Mouse (Mus musculus) MEL-GATA-1-ER (cell line): ENCODE measurements around the gene Prkci.
A peak's percentile ranks its signal among the peaks of the same experiment; 100 is the strongest.

Source experiments
- DNase-seq: peaks from one replicate; pipeline ENCODE4 v3.0.0-alpha.2; 2012; ENCODE audit warnings: low read depth; ENCODE audit errors: extremely low read depth

Prkci gene

DNA sequence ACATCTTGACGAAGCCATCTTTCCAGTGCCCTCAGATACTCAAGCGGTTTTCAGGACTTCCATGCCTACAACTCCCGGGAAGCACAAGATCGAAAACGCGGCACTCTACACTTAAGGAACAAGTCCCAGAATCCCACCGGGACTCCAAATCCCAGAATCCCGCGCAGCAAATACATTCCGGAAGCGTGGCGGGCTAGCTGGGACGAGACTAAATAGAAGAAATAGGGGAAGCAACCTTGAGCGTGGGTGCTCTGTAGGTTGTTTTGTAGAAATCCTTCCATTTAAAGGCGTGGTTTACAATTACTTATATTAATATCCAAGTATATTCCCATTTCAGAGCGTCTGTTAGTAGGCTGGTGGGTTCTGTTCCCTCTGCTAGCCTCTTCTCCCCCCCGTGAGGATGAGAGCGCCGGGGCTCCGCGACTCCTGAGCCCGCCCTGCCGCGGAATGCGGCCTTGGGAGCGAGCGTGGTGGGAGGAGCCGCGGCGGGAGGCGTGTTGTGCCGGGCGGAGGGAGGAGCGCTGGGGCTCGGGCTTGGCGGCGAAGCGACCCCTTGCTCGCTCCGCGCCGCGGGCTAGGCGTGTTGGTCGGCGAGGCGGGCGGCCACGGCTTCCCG, at the start of gene Prkci:
TSS of gene Prkci (plus strand) at position 465 of the 616 bp plus-strand sequence.
- DNase-seq, result peak; percentile 83

GRCm38 (mm10) chr3:30951652-30952051, 43.9 kb upstream of the Prkci start:
- no peak for DNase-seq

GRCm38 (mm10) chr3:30952273-30953070, 43.1 kb upstream of the Prkci start:
- no peak for DNase-seq

DNA sequence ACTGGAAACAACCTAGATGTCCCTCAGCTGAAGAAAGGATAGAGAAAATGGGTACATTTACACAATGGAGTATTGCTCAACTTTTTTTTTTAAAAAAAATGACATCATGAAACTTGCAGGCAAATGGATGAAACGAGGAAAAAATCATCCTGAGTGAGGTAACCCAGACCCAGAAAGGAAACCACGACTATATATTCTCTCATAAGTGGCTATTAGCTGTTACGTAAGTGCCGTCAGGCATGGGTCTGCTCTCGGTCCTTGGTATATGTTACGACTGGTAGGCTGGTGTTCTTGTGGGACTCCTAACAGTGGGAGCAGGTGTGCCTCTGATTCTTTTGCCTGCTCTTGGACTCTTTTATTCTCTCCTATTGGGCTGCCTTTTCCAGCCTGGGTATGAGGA, 39.2 kb upstream of the Prkci start:
- no peak for DNase-seq

DNA sequence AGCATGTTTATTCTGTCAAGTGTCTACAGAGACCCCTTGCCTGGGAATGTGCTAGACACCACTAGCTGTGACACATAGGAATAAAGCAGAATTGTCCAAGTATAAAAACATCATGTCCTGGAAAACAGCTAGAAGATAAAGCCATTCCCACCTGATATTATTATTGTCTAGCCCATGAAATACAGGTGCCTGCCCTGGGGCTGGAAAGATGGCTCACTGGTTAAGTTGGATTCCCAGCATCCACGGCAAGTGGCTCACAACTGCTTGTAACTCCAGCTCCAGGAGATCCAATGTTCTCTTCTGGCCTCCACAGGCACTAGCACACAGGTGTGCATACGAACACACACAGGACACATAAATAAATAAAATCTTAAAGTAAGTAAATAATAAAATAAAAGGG, 36.8 kb upstream of the Prkci start:
- no peak for DNase-seq

DNA sequence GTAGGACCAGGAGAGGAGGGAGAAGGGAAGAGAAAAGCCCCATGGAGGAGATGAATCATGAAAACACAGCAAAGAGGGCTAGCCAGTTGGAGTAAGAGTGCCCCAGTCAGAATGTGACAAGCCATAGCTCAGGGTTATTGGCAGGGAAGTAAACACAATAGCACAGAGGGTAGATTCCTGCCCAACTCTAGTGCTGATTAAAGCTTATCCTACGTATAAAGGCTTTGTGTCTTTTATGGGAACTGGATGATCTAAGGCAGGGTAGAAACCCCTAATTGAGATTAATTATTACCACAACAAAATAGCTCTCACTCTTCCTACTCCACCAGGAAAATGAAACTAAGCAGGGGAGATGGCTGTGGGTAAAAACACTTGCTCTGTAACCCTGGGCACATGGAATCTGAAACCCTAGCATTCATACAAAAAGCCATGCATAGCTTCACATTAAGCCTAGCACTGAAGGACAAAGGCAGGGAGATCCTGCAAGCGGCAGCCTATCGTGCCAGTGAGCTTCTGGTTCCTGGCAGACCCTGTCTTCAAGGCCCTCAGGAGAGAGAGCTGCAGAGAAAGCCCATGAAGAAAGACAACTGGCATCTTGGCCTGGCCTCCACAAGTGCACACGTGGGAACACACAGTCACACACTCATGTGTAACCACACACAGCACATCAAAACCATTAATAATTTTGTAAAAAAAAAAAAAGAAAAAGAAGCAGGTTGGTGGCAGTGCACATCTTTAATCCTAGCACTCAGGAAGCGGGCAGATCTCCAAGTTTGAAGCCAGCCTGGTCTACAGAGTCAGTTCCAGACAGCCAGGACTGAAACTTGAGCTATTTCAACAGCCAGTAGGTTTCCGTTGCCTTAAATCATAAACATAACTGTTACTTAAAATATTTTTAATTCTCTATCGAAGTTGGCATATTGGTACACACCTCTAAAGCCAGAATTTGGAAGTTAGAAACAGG, 35.4 kb upstream of the Prkci start:
- no peak for DNase-seq

- DNase-seq, result no peak
These were observed 32.4 kb upstream of the Prkci start for GRCm38 (mm10) chr3:30963100-30963499.

DNA sequence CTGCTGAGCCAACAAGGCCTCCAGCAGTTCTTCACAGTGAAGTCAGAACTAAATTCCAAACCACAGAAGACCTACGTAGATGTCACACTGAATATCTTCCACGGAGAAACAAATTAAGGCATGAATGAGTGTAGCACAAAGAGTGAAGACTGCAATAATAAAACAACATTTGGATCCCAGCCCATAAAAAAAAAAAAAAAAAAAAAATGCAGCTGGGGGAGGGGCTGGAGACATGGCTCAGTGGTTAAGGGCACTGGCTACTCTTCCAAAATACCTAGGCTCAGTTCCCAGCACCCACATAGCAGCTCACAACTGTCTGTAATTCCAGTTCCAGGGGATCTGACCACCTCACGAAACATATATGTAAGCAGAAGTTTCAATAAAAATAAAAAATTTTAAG, 31.3 kb upstream of the Prkci start:
- no peak for DNase-seq

DNA sequence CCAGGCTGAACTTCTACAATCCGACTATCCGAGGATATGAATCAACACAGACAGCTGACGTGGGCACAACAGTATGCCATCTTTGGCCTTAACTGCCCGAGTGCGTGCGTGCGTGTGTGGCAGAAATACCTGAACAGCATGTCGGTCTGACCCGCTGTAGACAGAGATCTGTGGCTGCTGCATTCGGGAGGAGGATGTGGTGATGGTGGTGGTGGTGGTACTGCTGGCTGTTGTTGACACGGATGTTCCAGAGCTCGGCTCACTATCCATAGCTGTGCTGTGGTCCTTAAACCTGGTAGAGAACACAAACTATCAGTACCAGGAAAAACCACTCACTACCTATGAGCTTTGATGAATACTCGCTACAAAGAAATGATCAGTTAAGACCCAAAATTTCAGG, 29.9 kb upstream of the Prkci start:
- DNase-seq, result no peak

DNA sequence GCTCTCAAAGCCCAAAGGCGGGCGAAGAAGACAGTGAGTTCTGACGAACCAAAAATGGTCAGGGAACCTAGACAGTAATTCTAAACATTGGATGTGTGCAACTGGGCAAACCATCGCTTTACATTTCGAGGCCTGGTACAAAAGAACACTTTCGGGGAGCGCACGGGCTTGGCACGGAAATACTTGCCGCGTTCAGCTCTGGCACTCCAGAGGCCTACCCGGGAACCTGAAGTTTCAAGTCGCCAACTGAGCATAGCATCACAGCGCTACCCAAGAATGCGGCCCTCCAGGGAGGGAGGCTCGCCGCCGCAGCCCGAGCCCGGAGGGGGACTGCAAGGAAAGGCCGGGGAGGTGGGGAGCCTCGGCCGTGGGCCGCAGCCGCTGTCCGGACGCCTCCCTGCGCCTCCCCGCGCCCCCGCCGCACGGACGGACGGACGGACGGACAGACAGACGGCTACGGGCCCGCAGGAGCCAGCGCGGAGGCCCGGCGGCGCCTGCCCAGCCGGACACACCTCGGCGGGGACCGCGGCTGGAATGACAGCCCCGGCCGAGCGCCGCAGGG, 26.9 kb upstream of the Prkci start:
- peak; percentile 45 for DNase-seq

DNA sequence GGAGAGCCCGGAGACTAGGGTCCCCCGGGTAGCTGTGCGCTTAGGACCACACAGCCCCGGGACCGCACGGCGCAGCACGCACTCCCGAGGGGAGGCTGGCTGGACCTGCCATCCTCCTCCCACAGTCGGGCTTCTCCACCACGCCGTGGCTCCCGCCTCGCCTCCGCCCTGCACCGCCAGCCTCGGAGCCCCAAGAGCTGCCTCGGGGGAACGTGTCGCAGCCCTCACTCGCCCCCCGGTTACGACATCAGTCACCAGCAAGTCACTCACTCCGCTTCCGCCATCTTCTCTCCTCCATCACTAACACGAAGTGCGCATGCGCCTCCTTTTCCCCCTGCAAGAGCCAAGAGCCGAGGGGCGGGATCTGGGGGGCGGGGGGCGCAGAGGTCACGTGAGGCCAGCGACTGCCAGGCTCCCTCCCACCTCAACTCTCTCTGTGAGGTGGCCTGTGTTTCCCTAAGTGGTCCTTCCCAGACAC, 26.4 kb upstream of the Prkci start, which contains the start of gene Phc3:
TSS of gene Phc3 (minus strand) at position 312 of the 478 bp plus-strand sequence.
- peak; percentile 89 for DNase-seq

GRCm38 (mm10) chr3:30975102-30975754, 20.3 kb upstream of the Prkci start:
- peak; percentile 51 for DNase-seq

DNA sequence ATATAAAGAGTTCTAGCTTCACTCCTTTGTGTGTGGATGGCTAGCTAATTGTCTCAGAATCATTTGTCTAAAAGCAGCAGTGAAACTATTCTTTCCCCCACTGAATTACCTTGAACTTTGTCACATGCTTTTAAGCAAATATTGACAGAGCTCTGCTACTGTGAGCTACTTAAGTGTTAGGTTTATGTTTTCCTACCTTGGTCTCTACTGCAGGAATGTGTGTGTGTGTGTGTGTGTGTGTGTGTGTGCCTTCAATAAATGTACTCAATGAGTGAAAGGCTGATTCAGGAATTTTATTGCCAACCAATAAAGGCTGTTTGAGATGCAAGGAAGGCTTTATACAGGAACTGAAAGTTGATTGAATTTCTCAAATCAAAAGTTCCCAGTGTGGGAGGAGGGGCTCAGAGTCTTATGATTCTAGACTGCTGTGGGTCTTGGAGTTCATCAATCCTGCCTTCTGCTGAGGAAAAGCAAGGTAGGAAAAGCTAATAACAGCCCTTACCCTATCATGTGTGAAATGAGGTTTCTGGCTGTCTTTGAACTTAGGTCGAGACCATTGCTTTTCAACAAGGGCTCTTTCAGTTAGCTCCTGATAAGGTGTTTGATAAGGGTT, 18.4 kb upstream of the Prkci start:
- DNase-seq, result no peak

- no peak for DNase-seq
These were observed 13.7 kb upstream of the Prkci start for GRCm38 (mm10) chr3:30981616-30982380.

DNA sequence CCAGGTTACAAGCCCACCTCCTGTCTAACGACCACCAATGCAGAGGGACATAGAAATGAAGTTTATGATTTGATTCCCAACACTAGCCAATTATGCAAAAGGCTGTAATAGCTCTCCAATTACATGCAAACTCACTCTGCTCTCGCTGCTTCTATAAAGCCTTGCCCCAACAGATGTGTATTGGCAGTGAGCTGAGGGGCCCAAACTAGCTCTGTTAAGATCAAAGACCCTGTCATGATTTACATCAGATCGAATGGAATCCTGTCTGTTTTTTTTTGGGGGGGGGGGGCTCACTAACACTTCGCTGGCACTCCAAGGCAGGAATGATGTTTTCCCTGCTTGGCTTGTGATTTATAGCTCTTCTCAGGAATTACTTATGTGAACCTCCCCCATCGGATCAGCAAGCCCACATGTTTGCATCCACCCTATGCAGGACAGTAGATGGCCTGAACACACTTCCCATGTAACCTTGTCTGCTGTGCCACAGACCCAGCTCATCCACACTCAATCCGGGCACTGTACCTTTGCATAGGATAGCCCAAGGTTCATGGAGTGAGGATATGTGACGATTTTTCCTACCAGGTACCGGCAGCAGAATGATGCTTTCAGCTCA, 12.5 kb upstream of the Prkci start:
- DNase-seq, result no peak

DNA sequence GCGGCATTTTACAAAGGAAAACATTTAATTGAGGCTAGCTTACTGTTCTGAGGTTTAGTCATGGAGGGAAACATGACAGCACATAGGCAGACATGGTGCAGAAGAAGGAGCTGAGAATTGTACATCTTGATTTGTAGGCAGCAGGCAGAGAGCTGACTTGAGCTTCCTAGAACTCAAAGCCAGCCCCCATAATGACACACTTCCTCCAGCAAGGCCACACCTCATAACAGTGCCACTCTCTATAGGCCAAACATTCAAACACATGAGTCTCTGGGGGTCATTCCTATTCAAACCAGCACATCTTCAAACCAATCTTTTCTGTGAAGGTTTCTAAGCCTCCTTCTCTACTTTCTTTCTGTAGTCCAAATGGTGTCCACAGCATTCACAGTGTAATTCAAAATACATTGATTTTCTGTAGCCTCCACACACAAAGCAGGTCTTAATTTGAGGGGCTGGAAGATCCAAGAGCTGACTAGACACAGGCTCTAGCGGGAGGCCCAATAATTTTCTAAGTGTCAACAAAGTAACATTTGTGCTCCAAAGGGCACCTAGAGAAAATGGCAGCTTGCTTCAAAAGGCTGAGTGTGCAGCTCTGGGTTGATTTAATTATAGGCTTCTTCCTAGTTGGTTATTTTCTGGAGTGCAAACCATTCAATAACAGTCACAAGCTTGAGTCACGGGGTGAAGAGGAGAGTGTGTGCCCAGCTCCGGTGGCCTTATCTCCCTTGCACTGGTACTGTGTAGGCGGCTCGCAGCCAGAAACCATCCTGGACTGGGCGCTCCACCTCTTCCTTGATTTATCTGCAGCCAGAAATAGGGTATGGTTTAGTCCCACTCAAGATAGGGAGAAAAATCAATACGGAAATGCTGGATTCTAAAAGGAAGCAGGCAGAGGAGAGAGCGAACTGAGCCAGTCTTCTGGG, 7.9 kb upstream of the Prkci start:
- peak; percentile 63 for DNase-seq

- DNase-seq, result no peak
These were observed 3.4 kb upstream of the Prkci start for GRCm38 (mm10) chr3:30992161-30992560.

DNA sequence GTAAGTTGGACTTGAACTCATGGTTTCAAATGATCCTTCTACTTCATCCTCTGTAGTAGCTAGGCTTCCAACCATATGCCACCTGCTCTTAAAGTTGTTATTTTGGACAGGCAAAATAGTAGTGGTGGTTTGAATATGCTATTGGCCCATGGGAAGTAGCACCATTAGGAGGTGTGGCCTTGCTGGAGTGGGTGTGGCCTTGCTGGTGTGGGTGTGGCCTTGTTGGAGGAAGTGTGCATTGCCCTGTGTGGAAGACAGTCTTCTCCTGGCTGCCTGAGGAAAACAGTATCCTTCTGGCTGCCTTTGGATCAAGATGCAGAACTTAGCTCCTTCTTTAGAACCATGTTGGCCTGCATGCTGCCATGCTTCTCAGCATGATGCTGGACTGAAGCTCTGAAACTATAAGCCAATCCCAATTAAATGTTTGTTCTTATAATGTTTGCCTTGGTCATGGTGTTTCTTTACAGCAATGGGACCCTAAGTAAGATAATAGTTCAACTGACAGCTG, 2.4 kb upstream of the Prkci start:
- DNase-seq, result peak; percentile 53
